Mouse (Mus musculus) liver, embryonic 14.5 days (tissue): Measurements from ENCODE around the gene Fam57b.

Experiments used
- CTCF ChIP-seq: IDR thresholded peaks from 2 replicates; pipeline ENCODE4 v1.5.1; 2016; ENCODE audit warnings: antibody characterized with exemption, low read depth, control low read depth
- EP300 ChIP-seq: IDR thresholded peaks from 2 replicates; pipeline ENCODE4 v1.6.1; 2016; ENCODE audit warnings: antibody characterized with exemption, low read depth

DNA sequence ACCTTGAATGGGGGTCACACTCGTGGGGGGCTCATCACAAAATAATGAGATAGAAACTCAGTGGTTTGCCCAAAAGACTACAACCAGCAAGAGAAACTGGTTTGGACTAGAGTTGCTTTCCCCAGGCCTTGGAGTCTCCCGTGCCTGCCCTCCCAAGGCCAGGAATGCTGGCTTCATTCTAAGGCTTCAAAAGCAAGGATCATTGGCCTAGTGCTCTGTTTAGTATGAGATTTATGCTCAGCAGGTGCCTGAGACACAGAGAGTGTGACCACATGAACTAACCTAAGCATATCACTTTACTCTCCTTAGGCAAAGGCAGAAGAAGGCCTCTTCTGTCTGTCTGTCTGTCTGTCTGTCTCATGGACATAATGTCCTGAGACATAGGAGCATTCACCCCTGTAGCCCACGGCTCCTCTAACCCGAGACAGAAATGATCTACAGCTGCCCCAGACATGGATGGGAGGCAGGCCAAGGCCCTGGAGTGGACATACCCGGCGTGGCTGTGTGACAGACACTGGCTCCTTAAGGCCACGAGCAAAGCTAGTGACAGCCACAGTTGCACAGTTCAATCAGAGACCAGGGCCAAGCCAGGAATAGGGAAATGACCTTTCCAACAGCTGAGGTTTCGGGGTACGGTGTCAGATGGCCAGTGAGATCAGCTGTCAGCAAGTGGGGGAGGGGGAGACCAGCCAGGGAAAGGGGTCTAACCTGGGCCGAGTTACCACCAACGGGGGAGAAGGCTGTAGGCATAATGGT, 4.8 kb downstream of the Fam57b start:
- TF ChIP-seq EP300 (no peak), CTCF (no peak)
